Mouse (Mus musculus) WW6 (cell line): Measurements from ENCODE around the gene Tspo2.
"Not testable (repeated sequence)": the region's sequence is repeated elsewhere in the genome, so short reads cannot be mapped to it uniquely, and the experiment has no call there.

Experiments
- DNase-seq: peaks from one replicate; pipeline ENCODE4 v3.0.0-alpha.2; 2013; ENCODE audit warnings: low read depth, low spot score

The Tspo2 gene

GRCm38 (mm10) chr17:48451353-48451675 is at the start of gene Tspo2:
TSS of gene Tspo2 (minus strand) at chr17:48451522.
- no peak for DNase-seq

DNA sequence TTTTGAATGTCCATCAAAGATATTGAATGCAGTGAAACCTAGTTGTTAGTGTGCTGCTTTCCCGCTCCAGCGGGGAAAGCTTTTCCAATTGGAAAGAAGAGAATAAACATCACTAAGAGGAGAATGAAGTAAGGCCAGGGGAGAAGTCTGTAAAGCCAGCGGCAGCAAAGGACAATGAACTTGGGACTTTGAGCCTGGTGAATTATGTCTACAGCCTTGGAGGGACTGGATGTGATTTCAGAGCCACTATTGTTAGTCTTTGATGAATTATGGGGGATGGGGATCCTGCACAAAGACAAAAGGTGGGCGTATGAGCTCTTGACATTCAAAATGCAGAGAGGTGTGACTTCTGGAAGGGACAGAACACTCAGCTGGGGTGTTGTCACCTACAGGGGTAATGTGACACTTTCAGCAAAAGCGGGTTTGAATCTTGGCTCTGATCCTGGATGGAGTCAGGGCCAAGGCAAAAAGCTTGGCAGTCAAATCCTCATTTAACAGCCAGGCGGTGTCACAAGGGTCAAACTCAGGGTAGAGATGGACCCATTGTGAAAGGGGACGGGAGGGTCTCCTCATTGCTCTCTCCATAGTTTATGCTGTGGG is 49.6 kb upstream of the Tspo2 start:
- no peak for DNase-seq

GRCm38 (mm10) chr17:48497986-48498385 is 46.7 kb upstream of the Tspo2 start:
- DNase-seq = no peak

- no peak for DNase-seq
Measured at GRCm38 (mm10) chr17:48493986-48494385, 42.7 kb upstream of the Tspo2 start.

- no peak for DNase-seq
Measured at GRCm38 (mm10) chr17:48493582-48493981, 42.3 kb upstream of the Tspo2 start.

DNA sequence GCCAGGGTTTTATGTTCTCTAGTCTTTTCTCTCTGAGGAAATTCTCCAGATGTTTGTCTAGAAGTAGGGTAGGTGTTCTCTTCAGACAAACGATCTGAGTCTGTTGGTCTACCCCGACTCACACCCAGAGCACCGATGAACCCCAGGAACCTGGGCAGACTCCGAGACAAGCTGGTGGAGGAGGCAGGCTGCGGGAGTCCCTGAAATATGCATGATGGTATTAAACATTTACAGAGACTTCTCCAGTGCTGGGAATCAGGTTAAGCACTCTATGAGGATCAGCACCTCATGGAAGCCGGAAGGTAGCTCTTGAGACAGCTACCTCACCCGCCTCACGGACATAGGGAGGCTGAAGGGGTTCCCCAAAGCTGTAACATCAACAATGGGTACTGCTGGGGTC is 41.3 kb upstream of the Tspo2 start:
- DNase-seq = no peak

DNA sequence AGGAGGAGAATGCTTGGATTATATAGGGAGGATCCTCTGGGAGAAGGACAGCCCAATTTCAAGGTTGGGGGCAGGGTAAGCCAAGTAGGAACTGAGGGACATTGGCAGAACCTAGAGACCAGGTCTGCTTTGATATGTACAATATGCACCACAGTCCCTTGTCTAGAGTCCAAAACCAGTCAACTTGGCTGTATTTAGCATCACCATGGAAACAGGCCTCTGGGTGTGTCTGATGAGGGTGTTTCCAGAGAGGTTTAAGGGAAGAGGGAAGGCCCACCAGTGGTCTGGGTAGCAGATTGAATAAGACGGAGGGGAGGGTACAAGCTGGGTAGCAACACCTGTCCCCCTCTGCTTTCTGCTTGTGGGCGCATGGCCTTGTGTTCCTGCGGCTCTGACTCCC is 38.1 kb upstream of the Tspo2 start:
- no peak for DNase-seq

DNA sequence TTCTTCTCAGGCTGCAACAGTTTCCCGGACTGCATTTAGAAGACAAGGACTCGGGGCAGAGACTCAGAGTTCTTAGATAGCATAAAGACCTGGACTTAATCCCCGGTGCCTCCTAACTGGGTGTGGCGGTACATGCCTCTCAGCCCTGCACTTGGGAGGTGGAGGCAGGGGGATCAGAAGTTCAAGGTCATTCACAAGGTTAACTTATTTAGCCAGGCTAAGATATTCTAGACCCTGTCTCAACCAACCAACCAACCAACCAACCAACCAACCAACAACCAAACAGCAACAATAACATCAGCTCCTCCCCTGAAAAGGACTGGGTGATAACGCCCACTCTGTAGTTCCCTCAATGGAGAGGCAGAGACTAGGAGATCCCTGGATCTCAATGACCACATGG is 32.9 kb upstream of the Tspo2 start:
- DNase-seq = no peak

DNA sequence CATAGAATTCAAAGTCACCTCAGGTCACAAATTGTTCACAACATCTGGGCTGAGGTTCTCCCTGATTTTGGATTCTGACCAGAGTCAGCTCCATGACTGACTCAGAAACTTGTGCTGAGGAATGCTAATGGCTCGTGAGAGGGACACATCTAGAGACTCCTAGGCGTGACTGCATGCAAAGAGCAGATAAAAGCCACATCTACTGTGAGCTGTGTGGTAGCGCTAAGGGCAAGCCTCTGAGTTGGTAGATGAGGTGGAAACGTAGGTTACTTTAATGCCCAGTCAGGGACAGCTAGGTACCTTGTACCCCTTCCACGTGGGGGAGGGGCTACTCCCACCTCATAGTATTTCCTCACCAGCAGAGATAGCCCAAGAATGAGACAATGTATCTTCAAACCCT is 32.4 kb upstream of the Tspo2 start:
- DNase-seq = no peak

GRCm38 (mm10) chr17:48479952-48480351 is 28.6 kb upstream of the Tspo2 start:
- DNase-seq = no peak

DNA sequence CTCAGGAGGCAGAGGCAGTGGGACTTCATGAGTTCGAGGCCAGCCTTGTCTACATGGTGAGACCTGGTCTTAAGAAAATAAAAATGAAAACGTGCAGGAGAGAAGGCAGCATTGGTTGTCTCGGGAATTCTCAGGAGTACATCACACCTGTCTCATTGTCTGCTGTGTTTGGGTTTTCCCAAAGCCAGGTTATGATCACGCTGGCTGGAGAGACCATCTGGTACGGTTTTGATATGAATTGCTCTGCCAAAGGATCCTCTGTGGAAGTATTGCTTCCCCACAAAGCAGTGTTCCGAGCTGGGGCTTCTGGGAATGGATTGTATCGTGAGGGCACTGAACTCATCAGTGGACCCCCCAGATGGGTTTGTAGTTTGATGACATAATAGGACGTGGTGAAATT is 24.1 kb upstream of the Tspo2 start:
- no peak for DNase-seq

- not testable (repeated sequence) for DNase-seq
Measured at GRCm38 (mm10) chr17:48474282-48474681, 23.0 kb upstream of the Tspo2 start.

- DNase-seq = peak; percentile 59
Measured at GRCm38 (mm10) chr17:48467395-48468231, 16.3 kb upstream of the Tspo2 start.

GRCm38 (mm10) chr17:48466769-48467394 is 15.6 kb upstream of the Tspo2 start:
- peak; percentile 57 for DNase-seq

DNA sequence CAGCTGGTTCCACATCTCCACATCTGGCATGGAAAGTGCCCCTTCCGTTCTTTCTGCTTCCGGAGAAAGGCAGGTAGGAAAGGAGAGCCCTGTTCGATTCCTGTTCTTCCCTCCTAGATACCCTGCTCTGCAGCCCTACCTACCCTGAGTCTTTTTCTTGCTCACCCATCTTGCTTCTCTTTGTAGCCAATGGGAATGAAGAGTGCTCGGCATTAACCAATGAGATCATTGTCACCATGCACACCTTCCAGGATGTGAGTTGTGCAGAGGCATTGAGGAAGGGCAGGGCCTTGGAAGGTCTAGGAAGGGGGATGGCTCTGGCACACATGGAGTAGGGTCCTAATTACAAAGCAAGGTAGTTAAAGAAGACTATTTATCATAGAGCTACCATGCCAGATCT is 12.1 kb upstream of the Tspo2 start:
- DNase-seq = no peak

DNA sequence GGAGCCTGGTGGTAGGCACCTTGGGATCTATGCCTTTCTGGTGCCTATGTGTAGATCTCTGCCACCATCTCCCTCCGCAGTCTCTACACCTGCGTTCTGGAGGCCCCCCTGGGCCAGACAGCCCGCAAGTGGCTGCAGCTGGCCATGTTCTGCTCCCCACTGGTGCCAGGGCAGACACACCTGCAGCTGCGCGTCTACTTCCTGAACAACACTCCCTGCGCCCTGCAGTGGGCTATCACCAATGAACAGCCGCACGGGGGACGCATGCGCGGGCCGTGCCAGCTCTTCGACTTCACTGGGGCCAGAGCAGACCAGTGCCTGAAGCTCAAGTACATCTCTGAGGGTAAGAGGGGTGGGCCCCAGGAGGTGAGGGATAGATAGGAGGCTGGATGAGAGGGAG is 10.8 kb upstream of the Tspo2 start:
- no peak for DNase-seq

GRCm38 (mm10) chr17:48457971-48458653 is 6.8 kb upstream of the Tspo2 start:
- DNase-seq = no peak

GRCm38 (mm10) chr17:48455955-48456354 is 4.6 kb upstream of the Tspo2 start:
- DNase-seq = no peak

DNA sequence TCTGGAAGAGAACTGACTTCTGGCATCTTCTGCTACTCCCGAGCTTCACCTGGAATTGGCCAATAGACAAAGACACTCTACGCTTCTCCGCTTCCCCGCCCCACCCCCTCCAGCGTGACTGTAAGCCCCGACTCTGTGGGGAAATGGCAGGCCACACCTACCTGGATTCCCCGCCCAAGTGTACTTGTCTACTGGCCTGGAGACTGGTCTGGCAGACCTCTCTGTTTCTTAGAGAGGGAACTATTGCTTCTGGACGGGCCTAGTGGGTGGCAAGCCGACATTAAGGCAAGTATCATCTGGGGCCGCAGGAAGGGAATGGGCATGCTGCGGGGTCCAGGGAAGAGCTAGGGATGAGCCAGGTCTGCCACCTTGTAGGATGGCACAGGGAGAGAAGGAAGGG is 3.4 kb upstream of the Tspo2 start, which contains the start of gene Unc5cl:
Gene Unc5cl (plus strand): TSS at position 214 of the 400 bp plus-strand sequence.
- no peak for DNase-seq

GRCm38 (mm10) chr17:48454190-48454589 is 2.9 kb upstream of the Tspo2 start:
- DNase-seq = no peak

DNA sequence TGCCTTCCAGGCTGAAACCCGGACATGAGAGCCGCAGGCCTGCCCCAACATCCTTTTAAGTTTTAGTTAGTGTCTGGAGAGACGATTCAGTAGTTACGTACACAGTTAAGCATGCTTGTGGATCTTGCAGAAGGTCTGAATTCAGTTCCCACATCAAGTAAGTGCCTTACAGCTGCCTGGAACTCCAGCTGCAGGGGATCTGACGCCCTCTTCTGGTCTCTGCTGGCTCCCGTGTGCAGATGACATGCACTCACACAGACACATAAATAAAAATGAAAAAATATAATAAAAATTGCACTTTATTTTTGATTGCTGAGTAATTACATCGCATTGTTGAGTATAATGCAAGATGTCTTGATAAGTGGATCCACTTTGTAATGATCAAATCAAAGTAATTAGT is 2.2 kb upstream of the Tspo2 start:
- no peak for DNase-seq

- DNase-seq = no peak
Measured at GRCm38 (mm10) chr17:48451753-48452444, 577 bp upstream of the Tspo2 start.
